Comparison of ENCODE assay signal across 9 mouse cellular contexts in genomic region chr1:131754916-131755315, GRCm38 (mm10). TPM values are rescaled to one million over a fixed set of nuclear protein-coding genes. Genes with fewer than 3 reads are reported as not detected.
A peak's percentile ranks its signal among the peaks of the same experiment; 100 is the strongest.
DNase-seq lines count a peak whose midpoint lies in the region; ATAC-seq lines count a peak whose summit lies in the region.
"Had no signal": no experiment of that assay in that cellular context is flagged by ENCODE, and none has a peak within 500 bp of the region (broad histone marks: within the 10 kb centered on the region; RNA-seq: fewer than 3 reads in every experiment).

No protein-coding gene starts in this region.

- intact Hi-C loops in heart, postnatal 14 days (cut with DNase I) = no loop called here

- DNase-seq in heart, adult 18-20 months = peak; percentile 61 to 62
- no peak for DNase-seq in heart, adult 8-10 months (ENCODE audit: low spot score)
- peak; percentile 53 to 66 for DNase-seq in heart, postnatal 14 days
- peak; percentile 70 for DNase-seq in lung, postnatal 36 days
- DNase-seq in urinary bladder, postnatal 4 days (ENCODE audit: low spot score in 2 of 2) = no peak
- DNase-seq in urinary bladder, postnatal 25 days (ENCODE audit: low spot score) = no peak
- no peak for DNase-seq in embryo, embryonic 10 days (ENCODE audit: low spot score)

- ATAC-seq in common myeloid progenitor, adult 5-6 weeks (replicated peaks; ENCODE audit: low read depth, poor library complexity, severe bottlenecking) = peak; percentile 77

RNA-seq across cellular contexts. Expression of gene Slc26a9, which starts 11.1 kb away (rescaled TPM):
- total RNA-seq in heart, adult 18-20 months (2021) = under 1 TPM in 1 of 2 experiments, not detected in 1; 0.15 TPM
- total RNA-seq in heart, adult 8-10 months (2022) = under 1 TPM in 3 of 4 experiments, not detected in 1; 0.06 to 0.16 (median 0.09) TPM
- total RNA-seq in common myeloid progenitor, adult 5-6 weeks (2017) = not detected in 2 replicates
- not detected for total RNA-seq in heart, postnatal 14 days (2021)
- total RNA-seq: neutrophil, adult 5-6 weeks had no signal

RNA-seq across cellular contexts. Expression of gene Pm20d1, which starts 42.3 kb away (rescaled TPM):
- 1 to 10 TPM; 7.4 to 9.1 TPM for total RNA-seq in heart, adult 18-20 months (2021)
- 10 to 100 TPM in 1 of 4 experiments, 1 to 10 TPM in 3; 7.1 to 10.1 (median 8.0) TPM for total RNA-seq in heart, adult 8-10 months (2022)
- total RNA-seq in common myeloid progenitor, adult 5-6 weeks (2017) = not detected in 2 replicates
- 1 to 10 TPM; 4.4 TPM for total RNA-seq in heart, postnatal 14 days (2021)
- total RNA-seq: neutrophil, adult 5-6 weeks had no signal

Comparison
In these comparisons a context has a peak if more than half of its experiments do, and no peak if none do; other contexts are left out.
1. DNase-seq: peak in heart, adult 18-20 months (2 of 2), heart, postnatal 14 days (2 of 2) and lung, postnatal 36 days (single experiment); none in heart, adult 8-10 months (single experiment), urinary bladder, postnatal 4 days (0 of 2), urinary bladder, postnatal 25 days (single experiment) and embryo, embryonic 10 days (single experiment).